ENCODE assay signal across 26 mouse cellular contexts in the genomic region with DNA sequence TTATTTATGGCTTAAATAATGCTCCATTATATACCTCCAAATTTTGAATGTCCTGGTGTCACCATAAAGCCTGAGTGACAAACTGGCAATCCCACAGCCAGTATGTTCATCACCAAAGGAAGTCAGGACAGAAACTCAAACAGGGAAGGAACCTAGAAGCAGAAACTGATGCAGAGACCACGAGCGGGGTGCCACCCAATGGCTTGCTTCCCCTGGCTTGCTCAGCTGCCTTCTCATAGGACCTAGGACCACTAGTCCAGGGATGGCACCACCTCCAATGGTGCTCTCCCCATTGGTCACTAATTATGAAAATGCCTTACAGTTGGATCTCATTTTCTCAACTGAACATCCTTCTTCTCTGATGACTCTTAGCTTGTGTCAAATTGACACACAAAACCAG.
"Had no signal": no experiment of that assay in that cellular context is flagged by ENCODE, and none has a peak within 500 bp of the region (broad histone marks: within the 10 kb centered on the region; RNA-seq: fewer than 3 reads in every experiment).

No protein-coding gene starts in this region.

- H3K9ac ChIP-seq: heart, embryonic 12.5 days; hindbrain, embryonic 12.5 days; hindbrain, embryonic 14.5 days; kidney, embryonic 15.5 days; limb, embryonic 13.5 days; limb, embryonic 15.5 days; liver, embryonic 12.5 days had no signal

- H3K27ac ChIP-seq: heart, adult 2 months; heart, embryonic 10.5 days; hindbrain, embryonic 10.5 days; hindbrain, embryonic 12.5 days; hindbrain, embryonic 14.5 days; kidney, embryonic 15.5 days; kidney, postnatal 0 days; limb, embryonic 13.5 days; limb, embryonic 15.5 days; liver, embryonic 12.5 days had no signal

- DNase-seq: gastrocnemius, postnatal 14 days; gastrocnemius, postnatal 36 days; heart, adult 2 months; heart, postnatal 10 days; heart, postnatal 4 days; kidney, adult 11 months; kidney, adult 2 months; kidney, adult 9 months; kidney, postnatal 14 days; kidney, postnatal 36 days; layer of hippocampus, adult 9-11 months; layer of hippocampus, postnatal 36 days; left cerebral cortex, postnatal 4 days had no signal

- H3K27me3 ChIP-seq: heart, embryonic 12.5 days; hindbrain, embryonic 12.5 days; kidney, embryonic 15.5 days; limb, embryonic 15.5 days; liver, embryonic 12.5 days had no signal

- H3K4me3 ChIP-seq: heart, adult 2 months; heart, embryonic 10.5 days; heart, embryonic 12.5 days; hindbrain, embryonic 10.5 days; hindbrain, embryonic 12.5 days; kidney, embryonic 15.5 days; limb, embryonic 13.5 days; limb, embryonic 15.5 days; liver, embryonic 12.5 days had no signal

- H3K4me1 ChIP-seq: heart, embryonic 10.5 days; heart, embryonic 12.5 days; hindbrain, embryonic 10.5 days; hindbrain, embryonic 12.5 days; kidney, embryonic 15.5 days; limb, embryonic 13.5 days; limb, embryonic 15.5 days; liver, embryonic 12.5 days had no signal

- H3K4me2 ChIP-seq: heart, embryonic 12.5 days; hindbrain, embryonic 12.5 days; hindbrain, embryonic 14.5 days; kidney, embryonic 15.5 days; limb, embryonic 13.5 days; limb, embryonic 15.5 days; liver, embryonic 12.5 days had no signal

- ATAC-seq: hindbrain, embryonic 16.5 days; inflammation-experienced regulatory T-cells, adult 6 months; intestine, embryonic 16.5 days; liver, embryonic 12.5 days had no signal

- H3K9me3 ChIP-seq: heart, embryonic 10.5 days; heart, embryonic 12.5 days; hindbrain, embryonic 10.5 days; hindbrain, embryonic 12.5 days; kidney, embryonic 15.5 days; limb, embryonic 13.5 days; limb, embryonic 15.5 days; liver, embryonic 12.5 days had no signal
